Mouse (Mus musculus): ENCODE data around the gene Sft2d1.

Gene Sft2d1

DNA sequence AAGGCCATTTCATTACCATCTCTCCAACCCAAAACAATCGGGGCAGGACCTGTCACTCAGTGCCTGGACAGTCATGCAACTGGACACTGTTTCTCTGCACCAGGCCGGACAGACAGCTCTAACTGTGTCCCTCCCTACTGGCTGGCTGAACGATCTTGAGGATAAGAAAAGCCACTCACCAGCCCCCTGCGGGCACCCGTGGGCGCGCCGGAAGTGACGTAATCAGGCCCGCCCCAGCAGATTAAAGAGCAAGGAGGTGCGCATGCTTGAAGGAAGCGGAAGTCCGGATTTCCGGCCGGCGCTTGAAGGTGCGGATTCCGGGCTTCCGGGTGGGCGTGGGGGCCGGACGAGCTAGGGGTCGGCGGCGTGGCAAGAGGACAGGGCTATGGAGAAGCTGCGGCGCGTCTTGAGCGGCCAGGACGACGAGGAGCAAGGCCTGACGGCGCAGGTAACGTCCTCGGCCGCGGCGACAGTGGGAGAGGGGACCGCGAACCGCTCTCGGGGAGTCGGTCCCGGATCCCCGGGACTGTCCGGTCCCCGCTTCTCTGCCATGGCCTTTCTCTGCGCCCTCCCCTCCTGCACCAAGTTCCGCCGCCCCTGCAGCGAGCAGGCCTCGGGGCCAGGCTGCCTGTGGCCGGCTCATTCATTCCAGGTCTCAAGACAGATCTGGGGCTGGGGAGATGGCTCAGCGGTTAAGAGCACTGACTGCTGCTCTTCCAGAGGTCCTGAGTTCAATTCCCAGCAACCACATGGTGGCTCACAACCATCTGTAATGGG, at the start of gene Sft2d1:
Gene Sft2d1 (plus strand): TSS at position 265 of the 777 bp plus-strand sequence.
- DNase-seq (ENCODE audit: low spot score in 2 of 2): peak; percentile 96 to 97

DNA sequence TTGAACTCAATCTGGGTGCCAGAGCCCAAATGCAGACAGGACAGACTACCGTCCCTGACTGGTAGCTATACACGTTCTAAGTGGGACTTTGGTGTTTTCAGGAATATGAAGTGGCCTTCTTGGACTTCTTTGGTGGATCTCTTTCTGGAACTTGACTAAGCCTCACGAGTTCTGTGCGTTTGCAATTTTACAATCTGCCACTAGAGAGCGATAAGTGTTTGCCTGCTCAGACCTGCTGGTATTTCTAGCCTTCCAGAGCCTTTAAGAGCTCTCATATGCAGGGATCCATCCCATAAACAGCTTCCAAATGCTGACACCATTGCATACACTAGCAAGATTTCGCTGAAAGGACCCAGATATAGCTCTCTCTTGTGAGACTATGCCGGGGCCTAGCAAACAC, 46.3 kb upstream of the Sft2d1 start:
- peak in 1 of 2 experiments; percentile 43 for DNase-seq (ENCODE audit: low spot score in 2 of 2)

DNA sequence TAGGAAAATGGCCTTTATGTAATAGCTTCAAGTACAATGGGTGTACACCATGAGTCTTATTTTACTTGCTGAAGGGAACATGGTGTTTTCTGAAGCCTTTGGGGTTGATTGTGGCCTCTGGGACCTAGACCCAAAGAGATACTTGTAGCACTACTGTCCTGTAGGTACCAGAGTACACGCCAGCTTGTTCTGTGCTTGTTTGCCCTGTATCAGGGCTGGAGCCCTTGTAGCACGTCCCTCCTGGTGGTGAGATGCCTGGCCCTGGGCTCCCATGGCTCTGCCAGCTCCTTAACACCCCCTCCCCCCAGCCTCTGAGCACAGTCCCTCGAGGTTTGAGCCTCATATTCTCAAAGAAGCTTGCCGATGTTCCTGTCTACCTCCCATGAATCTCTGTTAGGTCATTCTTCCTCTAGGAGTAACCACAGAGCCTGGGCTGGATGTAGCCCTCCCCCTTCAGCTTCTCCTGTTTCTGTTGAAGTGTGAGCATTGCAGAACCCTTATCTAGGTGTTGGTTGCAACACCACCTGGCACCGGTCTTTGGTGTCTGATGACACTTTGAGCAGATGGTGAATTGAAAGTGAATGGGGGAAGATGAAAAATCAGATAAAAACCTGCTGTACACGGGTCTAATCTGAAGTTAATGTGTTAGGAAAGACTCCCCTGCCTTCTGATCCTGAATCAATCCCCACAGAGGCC, 38.7 kb upstream of the Sft2d1 start:
- no peak for DNase-seq (ENCODE audit: low spot score in 2 of 2)

DNA sequence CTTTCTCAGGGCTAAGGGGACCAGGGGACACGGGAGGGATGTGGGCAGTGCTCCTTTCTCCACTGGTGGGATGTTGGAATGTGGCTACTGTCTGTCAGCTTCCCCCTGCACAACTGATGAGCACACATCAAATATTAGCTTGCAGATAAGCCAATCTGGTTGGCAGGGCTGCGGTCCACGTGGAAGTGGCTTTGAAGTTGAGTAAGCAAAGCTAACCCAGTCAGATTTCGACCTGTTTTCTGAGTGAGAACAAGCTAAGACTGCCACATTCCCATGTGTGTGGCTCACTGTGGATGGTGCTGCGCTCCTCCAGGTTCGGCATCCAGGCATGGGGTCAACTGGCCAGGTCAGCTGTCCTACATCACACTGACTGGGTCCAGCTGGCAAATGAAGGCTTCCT, 38.0 kb upstream of the Sft2d1 start:
- DNase-seq (ENCODE audit: low spot score in 2 of 2): no peak

DNA sequence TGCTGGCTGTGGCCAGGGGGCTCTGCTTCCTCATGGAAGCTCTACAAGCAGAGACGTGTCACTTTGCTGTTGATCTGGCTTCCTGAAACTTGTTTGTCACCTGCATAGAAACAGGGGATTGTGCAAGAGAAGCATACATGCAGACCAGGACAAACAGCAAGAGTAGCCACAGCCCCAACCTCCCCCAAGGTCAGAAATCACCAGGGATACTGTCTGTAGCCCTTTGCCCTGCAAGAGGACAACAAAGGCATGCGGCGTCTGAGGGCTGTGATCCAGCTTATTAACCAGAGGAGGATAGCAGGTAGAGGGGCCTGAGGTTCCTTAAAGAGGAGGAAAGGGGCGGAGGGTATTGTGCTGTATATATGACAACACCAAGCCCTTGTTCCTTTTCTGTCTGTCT, 34.8 kb upstream of the Sft2d1 start:
- DNase-seq (ENCODE audit: low spot score in 2 of 2): no peak

DNA sequence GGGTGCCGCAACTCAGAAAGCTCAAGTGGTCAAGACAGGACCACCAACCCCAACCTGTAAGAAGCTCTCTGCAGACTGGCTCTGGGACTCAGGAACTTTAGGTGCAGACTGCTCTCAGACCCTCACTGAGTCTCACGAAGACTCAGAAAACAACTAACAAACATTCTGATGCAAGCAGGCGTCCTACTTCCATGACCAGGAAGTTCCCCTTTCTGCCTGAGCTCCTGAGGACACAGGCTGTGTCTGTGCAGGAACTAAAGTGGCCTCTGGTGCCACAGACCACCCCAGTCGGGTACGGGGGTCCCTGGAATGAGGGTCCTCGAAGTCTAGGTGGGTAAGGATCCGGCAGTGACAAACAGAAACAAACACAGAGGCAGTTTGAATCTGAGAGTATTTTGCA, 34.2 kb upstream of the Sft2d1 start:
- DNase-seq (ENCODE audit: low spot score in 2 of 2): no peak

DNA sequence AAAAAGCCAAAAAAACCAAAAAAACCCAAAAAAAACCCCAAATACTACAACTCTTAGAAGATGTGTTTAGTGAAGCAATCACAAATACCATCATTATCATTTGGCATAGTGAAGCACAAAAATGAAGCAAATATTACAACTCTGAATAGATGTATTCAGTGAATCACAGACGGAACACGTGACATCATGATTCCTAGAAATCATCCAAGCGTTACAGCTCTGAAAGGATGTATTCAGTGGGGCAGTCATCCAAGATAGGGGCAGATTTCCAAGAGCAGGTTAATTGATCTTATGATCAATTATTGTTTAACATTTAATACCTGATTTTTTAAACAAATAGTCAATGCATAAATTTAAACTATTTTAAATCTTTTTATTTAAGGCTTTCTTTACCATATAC, 33.6 kb upstream of the Sft2d1 start:
- DNase-seq (ENCODE audit: low spot score in 2 of 2): no peak

DNA sequence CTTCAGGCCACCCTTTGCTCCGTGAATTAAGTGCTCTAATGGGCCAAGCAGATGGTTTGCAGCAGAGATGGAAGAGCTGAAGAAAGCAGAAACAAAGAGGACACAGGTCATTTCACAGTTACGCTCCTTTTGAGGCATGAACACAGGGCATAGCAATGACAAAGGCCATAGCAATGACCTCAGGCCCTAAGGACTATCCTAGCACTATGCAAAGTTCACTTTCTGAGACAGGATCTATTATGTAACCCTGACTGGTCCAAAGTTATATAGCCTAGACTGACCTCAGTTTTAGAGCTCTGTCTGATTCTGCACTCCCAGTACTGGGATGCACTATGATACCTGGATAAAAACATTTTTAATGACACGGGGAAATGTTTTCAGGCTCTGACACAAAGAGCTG, 32.5 kb upstream of the Sft2d1 start:
- DNase-seq (ENCODE audit: low spot score in 2 of 2): no peak

DNA sequence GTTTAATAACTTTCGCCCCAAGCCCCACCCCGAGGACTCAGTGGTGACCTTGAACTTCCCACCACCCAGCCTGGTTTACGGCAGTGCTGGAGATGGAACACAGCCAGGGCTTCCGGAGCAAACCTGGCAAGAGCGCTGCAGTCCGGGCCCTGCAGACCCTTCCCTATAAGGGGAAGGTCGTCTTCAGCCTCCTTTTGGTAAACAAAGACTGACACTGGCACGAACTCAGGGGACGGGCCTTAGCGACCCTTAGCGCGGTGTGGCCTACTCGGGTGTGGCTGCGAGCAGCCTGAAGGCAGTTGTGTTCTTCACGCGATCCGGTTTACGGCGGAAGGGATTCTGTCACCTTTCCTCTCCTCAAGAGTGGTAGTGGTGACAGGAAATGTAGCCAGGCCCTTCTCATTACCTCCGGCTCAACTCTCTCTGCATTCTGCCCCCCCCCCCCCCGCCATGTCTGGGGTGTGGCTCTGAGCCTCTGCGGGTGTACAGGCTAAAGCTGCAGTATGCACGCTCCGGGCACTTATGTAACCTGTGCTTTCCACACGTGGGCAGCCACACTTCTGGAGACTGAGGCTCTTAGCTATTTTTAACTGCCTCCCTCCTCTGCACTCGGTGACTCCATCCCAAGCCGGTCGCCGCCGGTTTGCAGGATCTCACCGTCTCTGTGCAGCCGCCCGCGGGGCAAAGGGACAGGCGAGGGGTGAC, 27.9 kb upstream of the Sft2d1 start, which contains the start of gene Mpc1:
Gene Mpc1 (plus strand): TSS at position 84 of the 705 bp plus-strand sequence.
- DNase-seq (ENCODE audit: low spot score in 2 of 2): peak; percentile 23 to 60

DNA sequence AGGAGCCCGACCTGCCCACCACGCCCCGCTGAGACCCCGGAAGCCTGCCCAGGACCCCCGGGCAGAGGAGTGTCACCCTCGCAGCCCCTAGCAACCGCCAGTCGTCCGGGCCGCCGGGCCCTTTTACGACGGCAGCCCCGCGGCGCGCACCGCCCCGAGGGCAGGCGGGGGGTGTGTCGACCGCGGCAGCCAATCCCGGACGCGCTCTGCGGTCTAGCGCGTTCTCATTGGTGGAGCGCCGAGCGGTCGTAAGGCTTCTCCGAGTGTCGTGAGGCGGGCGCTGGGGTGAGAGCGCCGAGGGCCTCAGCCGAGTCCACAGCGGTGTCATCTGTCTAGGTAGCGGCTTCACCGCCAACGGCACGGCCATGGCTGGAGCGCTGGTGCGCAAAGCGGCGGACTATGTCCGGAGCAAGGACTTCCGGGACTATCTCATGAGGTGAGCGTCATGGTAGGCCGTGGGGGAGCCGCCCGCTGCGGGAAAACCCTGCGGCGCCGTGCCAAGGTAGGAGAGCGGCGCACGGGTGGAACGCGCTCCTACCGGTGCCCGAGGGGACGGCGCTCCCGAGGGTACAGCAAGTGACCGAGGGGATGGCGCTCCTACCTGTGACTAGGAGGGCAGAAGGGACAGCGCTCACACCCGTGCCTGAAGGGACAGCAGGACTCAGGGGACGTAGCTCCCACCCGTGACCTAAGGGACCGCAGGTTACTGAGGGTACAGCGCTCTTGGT, 27.2 kb upstream of the Sft2d1 start:
- DNase-seq (ENCODE audit: low spot score in 2 of 2): peak; percentile 88 to 95

DNA sequence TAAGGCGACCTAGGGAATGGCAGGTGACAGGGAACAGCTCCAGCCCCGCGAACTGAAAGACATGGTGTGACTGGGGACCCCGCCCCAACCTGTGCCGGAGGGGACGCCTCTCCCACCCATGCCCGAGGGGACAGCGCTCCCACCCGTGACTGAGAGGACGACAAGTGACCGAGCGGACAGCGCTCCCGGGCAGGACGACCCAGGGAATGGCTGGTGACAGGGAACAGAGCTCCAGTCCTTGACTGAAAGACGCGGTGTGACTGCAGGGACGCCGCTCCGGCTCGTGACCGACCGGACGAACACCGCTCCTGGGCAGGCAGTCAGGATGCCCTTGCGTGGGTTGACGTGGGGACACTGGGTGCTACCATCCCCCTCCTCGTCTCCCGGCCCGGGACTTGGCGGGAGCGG, 26.6 kb upstream of the Sft2d1 start:
- DNase-seq (ENCODE audit: low spot score in 2 of 2): peak in 1 of 2 experiments; percentile 36

DNA sequence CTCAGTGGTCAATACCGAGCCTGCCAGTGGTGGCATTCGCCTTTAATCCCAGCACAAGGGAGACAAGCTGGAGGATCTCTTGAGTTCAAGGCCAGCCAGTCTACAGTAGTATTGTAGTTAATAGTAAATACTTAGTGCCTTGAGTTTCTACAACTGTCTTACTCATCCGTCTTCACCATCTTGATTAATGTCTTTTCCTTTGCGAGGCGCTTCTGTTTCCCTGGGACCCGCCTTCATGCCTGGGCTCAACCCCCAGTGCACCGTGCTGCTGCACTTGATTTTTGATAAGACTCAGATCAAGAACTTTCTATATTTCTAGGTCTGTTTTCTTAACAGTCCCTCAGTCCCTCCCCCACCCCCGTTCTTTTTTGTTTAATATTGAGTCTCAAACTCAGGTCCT, 25.8 kb upstream of the Sft2d1 start:
- no peak for DNase-seq (ENCODE audit: low spot score in 2 of 2)

DNA sequence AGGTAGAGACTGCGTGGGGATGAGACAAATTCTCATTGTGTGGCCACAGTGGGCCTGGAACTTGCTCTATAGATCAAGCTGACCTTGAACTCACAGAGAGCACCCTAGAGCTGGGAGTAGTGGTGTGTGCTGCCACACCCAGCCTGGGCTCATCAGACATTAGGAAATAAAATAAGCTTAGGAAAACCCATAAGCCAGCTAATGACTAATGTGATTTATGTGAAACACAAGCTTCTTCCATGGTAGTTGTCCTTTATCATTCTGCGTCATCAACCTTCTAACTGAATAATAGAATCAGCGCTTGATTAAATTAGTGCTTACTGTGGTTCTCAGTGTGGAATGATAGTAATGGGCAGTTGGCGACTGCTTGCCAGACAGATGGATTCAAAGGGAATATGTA, 23.9 kb upstream of the Sft2d1 start:
- no peak for DNase-seq (ENCODE audit: low spot score in 2 of 2)

DNA sequence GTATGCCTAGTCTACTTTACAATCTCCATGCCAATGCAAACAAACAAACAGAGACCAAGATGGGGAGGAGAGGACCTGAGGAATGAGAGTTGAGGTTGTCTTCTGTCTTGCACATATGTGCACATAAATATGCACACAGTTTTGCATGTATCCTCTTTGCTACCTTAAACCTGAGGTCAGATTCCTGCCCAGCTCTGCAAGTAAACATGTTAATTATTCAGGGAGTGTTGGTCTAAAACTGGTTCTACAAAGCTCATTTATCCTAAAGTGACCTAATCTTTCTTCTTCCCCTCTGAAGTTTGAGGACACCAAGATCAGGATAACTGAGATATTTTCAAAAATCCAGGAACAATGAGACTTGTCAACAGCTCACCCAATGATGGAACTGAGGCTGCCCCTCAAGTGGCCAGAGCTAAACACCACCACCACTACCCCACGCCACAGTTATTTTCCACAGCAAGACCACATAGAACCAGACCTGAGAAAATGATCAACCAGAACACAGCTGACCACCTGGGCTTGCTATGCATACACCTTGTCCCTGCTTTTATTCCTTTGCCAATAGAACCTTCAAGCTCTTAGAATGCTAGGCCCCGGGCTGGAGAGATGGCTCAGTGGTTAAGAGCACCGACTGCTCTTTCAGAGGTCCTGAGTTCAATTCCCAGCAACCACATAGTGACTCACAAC, 20.8 kb upstream of the Sft2d1 start:
- no peak for DNase-seq (ENCODE audit: low spot score in 2 of 2)

DNA sequence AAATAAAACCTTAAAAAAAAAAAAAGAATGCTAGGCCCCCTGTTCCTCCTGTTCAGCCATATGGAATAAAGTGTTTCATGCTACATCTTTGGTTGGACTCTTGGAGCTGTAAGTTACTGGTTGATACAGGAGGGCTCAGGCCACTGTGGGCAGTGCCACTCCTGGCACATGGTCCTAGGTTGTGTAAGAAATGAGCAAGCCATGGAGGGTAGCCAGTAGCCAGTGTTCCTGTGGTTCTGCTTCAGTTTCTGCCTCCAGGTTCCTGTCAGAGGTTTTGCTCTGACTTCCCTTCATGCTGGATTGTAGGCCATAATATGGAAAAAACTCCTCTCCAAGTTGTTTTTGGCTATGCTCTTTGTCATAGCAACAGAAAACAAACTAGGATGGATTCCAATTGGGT, 20.2 kb upstream of the Sft2d1 start:
- DNase-seq (ENCODE audit: low spot score in 2 of 2): no peak

DNA sequence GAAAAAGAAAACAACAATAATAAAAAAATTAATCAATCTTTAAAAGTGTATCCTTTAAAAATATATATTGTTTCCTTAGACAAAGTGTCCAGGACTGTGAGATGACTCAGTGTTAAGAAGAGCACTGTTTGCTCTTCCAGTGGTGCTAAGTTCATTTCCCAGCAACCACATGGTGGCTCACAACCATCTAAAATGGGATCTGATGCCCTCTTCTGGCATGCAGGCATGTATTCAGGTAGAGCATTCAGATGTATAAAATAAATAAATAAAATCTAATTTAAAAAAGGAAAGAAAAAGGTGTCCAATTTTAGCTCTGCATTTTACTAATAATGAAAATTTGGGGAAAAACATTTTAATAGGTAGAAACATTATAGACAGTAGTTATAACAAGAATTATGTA, 15.1 kb upstream of the Sft2d1 start:
- DNase-seq (ENCODE audit: low spot score in 2 of 2): no peak

DNA sequence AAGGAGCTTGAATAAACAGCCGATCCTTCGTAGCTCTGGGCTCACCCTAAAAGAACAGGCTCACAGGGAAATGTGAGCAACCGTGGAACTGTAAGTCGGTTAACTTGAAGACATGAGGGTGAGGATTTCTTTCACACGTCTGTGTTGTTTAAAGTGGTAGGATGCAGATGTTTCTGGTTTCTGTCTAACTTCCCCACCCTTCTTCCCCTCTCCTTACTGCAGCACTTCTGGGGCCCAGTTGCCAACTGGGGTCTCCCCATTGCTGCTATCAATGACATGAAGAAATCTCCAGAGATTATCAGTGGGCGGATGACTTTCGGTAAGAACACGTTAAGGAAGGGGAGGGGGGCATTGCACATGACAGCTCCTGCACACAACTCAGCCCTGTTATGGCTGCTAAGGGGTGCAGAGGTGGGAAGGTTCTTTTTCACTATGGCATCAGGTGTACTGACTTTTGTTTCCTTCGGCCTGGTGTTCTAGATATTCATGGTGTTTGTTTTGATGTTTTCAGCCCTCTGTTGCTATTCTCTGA, 14.5 kb upstream of the Sft2d1 start:
- no peak for DNase-seq (ENCODE audit: low spot score in 2 of 2)

DNA sequence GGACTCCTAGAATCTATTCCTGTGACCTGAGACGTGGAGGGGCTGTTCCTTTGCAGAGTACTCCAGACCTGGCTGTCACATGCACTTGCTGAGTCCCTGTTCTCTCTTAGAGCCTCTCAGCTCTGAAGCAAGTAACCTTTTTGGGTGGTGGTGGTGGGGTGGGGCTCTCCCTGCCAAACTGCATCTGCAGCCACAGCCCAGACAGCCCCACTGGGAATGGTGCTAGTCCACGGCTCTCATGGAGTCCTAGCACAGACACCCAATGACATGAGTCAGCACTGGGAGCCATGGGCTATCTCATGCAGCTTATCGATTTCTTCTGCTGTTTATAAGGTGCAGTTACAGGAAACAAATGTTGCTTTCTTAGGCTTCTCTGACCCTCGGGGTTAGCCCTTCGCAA, 13.2 kb upstream of the Sft2d1 start:
- no peak for DNase-seq (ENCODE audit: low spot score in 2 of 2)

DNA sequence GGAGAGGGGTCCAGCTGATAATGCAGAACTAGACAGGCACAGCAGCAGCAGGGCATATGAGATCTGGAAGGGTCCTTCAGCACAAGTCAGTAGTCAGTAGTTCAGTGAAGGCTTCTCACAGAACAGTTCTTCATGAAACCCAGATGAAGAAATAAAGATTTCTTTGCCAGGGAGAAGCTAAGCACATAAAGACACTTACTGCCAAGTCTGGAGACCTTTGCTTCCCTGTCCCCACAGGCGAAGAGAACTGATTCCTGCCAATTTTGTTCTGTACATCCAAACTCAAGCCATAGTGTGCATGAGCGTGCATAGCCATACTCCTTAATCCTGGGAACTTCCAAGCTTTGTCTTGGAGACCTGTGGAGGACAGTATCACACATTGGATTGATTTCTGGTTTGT, 12.6 kb upstream of the Sft2d1 start:
- DNase-seq (ENCODE audit: low spot score in 2 of 2): no peak

DNA sequence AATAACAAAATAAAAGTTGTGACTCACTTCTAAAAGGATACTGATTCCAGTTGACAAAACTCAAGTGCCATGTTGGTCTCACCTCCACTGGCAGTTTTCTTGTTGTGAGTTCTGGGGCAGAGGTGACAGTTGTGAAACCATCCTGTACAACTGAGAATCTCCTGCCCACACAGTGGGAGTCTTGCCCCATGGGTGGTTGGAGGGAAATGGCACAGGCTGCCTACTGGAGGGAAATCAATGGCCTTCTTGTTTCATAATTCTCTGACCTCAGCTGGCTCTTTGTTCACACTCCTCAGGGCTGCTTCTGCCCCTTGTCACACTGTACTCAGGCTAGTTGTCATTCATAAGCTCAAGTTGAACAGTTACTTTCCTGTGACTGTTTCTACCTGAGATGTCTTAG, 11.4 kb upstream of the Sft2d1 start:
- DNase-seq (ENCODE audit: low spot score in 2 of 2): no peak

DNA sequence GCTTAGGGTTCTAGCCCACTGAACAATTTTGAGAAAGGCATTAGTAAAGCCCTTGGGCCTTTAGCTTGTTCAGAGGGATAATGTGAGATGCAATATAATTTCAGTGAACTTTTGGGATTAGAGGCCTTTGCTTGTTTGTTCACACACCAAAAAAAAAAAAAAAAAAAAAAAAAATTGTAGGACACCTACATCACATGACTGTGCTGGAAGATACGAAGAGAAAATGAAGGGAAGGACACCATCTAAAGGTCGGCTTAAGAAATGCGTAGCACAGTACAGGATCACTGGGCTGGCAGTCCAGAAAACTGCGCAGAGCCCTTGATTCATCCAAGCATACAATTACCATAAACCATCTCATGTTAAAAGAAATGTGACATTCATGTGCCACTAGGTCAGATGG, 9.4 kb upstream of the Sft2d1 start:
- no peak for DNase-seq (ENCODE audit: low spot score in 2 of 2)

Data from cerebellum, postnatal 4 days (tissue).